Mouse (Mus musculus): ENCODE results near the gene Btnl6. TPM values are rescaled to one million over a fixed set of nuclear protein-coding genes. Genes with fewer than 3 reads are reported as not detected.
"Not testable (repeated sequence)": the region's sequence is repeated elsewhere in the genome, so short reads cannot be mapped to it uniquely, and the experiment has no call there.

Btnl6 gene
- polyA plus RNA-seq, 1 experiment, result not detected

DNA sequence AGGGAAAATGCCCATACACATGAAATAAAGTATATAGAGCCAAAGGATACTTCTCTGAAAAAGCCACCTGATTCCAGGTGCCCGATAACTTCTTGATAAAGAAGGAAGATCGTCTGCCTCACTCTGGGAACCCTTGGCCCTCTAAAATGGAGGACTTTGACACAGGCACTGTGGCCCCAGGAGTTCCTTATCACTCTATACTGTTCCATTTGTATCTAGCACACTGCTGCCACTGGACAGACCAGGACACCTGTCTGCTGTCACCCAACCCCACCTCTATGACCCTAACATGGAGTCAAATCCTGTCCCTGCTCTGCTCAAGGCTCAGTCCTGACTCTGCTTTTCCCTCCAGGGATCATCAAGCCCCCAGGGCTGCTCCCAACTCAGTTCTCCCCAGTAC, 638 bp downstream of the Btnl6 start:
- no peaks in the 10 kb centered on the region for H3K79me2 ChIP-seq (ENCODE audit: control insufficient read depth, insufficient read depth)
- no peaks in the 10 kb centered on the region for H3K36me3 ChIP-seq (ENCODE audit: control insufficient read depth, insufficient read depth)
- H3K4me3 ChIP-seq, result no peak overlapping the region
- peaks cover 6% of the 10 kb centered on the region for H3K27me3 ChIP-seq (ENCODE audit: control insufficient read depth, insufficient read depth, insufficient read length)
- no peak for TF ChIP-seq MYOG (IDR thresholded peaks at IDR 0.05; ENCODE audit: control insufficient read depth in 1 of 3, insufficient read depth in 1 of 3, insufficient read length in 2 of 3, low read depth in 2 of 3)
- no peak for TF ChIP-seq TCF3 (IDR thresholded peaks at IDR 0.05; ENCODE audit: insufficient read length, low read depth)
- TF ChIP-seq USF1 (IDR thresholded peaks at IDR 0.05; ENCODE audit: low read depth), result no peak
- TF ChIP-seq SRF (IDR thresholded peaks at IDR 0.05; ENCODE audit: control insufficient read depth, insufficient read length, low read depth), result no peak
- no peak for TF ChIP-seq POLR2A (IDR thresholded peaks at IDR 0.05; ENCODE audit: insufficient read length, low read depth)
- TF ChIP-seq REST (IDR thresholded peaks at IDR 0.05; ENCODE audit: insufficient read depth, insufficient read length), result no peak
- no peak overlapping the region for H3ac ChIP-seq (ENCODE audit: control insufficient read depth, insufficient read length)
- H3K4me2 ChIP-seq (ENCODE audit: low read depth), result no peak overlapping the region

DNA sequence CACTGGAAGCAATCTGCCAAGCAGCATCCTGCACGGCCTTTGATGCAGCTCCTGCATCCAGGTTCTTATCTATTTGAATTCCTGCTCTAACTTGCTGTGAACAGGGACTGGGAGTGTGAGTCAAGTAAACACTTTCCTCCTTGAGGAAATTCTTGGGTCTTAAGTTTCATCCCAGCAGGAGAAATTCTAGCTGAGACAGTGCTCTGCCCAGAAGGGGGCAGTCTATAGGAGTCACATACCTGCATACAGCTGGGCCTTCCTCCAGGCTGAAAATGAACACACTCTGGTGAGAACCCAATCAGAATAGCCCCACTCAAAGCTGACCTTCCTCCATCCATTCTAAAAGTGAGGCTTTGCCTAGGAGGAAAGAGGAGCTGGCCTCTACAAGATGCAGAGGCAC, 5.4 kb downstream of the Btnl6 start:
- not testable (repeated sequence) for H3K79me2 ChIP-seq (ENCODE audit: control insufficient read depth, insufficient read depth); H3K27me3 ChIP-seq (ENCODE audit: control insufficient read depth, insufficient read depth, insufficient read length); H3ac ChIP-seq (ENCODE audit: control insufficient read depth, insufficient read length); H3K36me3 ChIP-seq (ENCODE audit: control insufficient read depth, insufficient read depth); H3K4me2 ChIP-seq (ENCODE audit: low read depth); H3K4me3 ChIP-seq

DNA sequence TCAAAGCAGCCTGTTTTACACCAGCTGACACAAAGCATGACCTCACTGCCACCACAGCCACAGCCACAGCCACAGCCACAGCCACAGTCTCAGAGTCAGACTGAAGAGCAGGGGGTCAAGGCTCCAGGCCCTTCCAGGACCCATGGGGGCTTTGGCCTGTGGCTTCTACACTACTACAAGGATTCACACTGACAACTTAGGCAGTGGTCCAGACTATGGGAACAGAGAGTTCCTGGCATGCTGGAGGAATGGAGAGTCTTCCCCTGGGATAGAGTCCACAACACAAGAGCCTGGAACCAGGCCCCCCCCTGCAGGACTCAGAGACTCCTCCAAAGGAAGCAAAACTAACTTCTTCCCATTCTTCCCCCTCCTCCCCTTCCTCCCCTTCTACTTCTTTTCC, 9.6 kb downstream of the Btnl6 start:
- TF ChIP-seq TCF3 (IDR thresholded peaks at IDR 0.05; ENCODE audit: insufficient read length, low read depth), result no peak
- TF ChIP-seq POLR2A (IDR thresholded peaks at IDR 0.05; ENCODE audit: insufficient read length, low read depth), result no peak
- no peak for TF ChIP-seq CEBPB (IDR thresholded peaks at IDR 0.05; ENCODE audit: insufficient read depth, poor library complexity, severe bottlenecking)
- TF ChIP-seq USF1 (IDR thresholded peaks at IDR 0.05; ENCODE audit: low read depth), result no peak
- TF ChIP-seq POLR2AphosphoS2 (IDR thresholded peaks at IDR 0.05; ENCODE audit: insufficient read length, low read depth), result no peak
- TF ChIP-seq SRF (IDR thresholded peaks at IDR 0.05; ENCODE audit: control insufficient read depth, insufficient read length, low read depth), result no peak
- TF ChIP-seq MYOG (IDR thresholded peaks at IDR 0.05; ENCODE audit: control insufficient read depth in 1 of 3, insufficient read depth in 1 of 3, insufficient read length in 2 of 3, low read depth in 2 of 3), result no peak
- no peak for TF ChIP-seq MAX (IDR thresholded peaks at IDR 0.05; ENCODE audit: low read depth)
- TF ChIP-seq REST (IDR thresholded peaks at IDR 0.05; ENCODE audit: insufficient read depth, insufficient read length), result no peak
- TF ChIP-seq MYOD1 (IDR thresholded peaks at IDR 0.05; ENCODE audit: control insufficient read depth in 1 of 3, insufficient read length in 2 of 3, low read depth in 2 of 3), result no peak
- TF ChIP-seq TCF12 (IDR thresholded peaks at IDR 0.05; ENCODE audit: insufficient read depth, poor library complexity, severe bottlenecking), result no peak
- TF ChIP-seq E2F4 (IDR thresholded peaks at IDR 0.05; ENCODE audit: insufficient read depth), result no peak
- Histone ChIP-seq H3K4me3 (no peak overlapping the region), H3K27me3 (ENCODE audit: control insufficient read depth, insufficient read depth, insufficient read length) (no peaks in the 10 kb centered on the region), H3ac (ENCODE audit: control insufficient read depth, insufficient read length) (no peak overlapping the region), H3K36me3 (ENCODE audit: control insufficient read depth, insufficient read depth) (no peaks in the 10 kb centered on the region), H3K4me2 (ENCODE audit: low read depth) (no peak overlapping the region), H3K79me2 (ENCODE audit: control insufficient read depth, insufficient read depth) (no peaks in the 10 kb centered on the region)

DNA sequence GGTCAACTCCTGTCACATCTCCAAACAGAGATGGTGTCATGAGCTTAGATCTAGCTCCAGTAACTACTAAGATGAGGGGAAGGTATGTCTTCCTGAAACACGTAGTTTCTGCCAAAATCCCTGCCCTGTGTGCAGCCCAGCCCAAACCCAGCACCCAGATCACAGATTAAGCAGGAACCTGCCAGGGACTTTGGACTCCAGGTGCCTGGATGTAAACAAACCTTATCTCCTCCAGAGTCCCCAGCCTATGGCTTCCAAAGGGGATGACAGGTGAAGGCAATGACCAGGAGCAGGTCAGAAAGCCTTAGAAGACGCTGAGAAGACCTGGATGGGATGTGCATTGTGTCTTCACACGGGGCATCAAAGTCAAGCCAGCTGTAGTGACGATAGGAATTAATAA, 19.4 kb downstream of the Btnl6 start:
- not testable (repeated sequence) for H3K79me2 ChIP-seq (ENCODE audit: control insufficient read depth, insufficient read depth); H3K4me3 ChIP-seq; H3ac ChIP-seq (ENCODE audit: control insufficient read depth, insufficient read length); H3K36me3 ChIP-seq (ENCODE audit: control insufficient read depth, insufficient read depth); H3K27me3 ChIP-seq (ENCODE audit: control insufficient read depth, insufficient read depth, insufficient read length); H3K4me2 ChIP-seq (ENCODE audit: low read depth)

DNA sequence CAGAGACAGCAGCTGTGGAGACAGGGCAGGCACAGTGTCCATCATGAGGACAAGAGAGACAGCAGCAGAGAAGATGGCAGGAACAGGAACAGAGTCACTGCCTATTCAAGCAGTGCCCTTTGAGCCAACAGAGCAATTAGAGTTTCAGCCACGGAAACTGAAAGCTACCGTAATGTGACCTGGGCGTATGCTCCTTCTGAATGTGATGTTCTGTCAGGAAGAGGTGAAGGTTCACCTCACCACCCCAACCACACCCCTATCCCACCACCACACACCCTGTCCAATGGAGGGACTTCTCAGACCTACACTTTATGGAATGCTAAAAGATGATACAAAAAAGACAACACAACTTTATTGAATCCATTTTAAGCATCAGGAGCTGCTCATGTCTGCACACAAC, 19.8 kb downstream of the Btnl6 start:
- H3K79me2 ChIP-seq (ENCODE audit: control insufficient read depth, insufficient read depth); H3K27me3 ChIP-seq (ENCODE audit: control insufficient read depth, insufficient read depth, insufficient read length); H3ac ChIP-seq (ENCODE audit: control insufficient read depth, insufficient read length); H3K36me3 ChIP-seq (ENCODE audit: control insufficient read depth, insufficient read depth); H3K4me3 ChIP-seq; H3K4me2 ChIP-seq (ENCODE audit: low read depth): not testable (repeated sequence)

DNA sequence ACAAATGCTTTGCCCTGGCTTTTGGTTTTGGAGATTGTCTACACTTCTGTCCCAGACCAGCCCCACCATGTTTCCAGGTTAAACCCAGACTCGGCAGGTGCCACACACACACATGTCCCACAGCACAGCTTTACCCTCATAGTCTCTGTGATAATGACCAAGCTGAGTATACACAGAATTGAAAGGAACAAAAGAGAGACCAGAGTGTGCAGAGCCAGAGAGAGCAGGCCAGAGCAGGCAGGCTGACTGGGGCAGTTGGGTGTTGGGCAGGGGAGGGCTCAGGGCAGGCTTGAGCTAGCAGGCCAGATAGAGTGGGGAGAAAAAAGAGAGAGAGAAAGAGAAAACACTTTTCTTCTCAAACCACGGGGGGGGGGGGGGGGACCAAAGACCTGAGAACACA, 20.6 kb downstream of the Btnl6 start:
- Histone ChIP-seq H3K4me3 (no peak overlapping the region), H3K79me2 (ENCODE audit: control insufficient read depth, insufficient read depth) (no peaks in the 10 kb centered on the region), H3K4me2 (ENCODE audit: low read depth) (no peak overlapping the region), H3ac (ENCODE audit: control insufficient read depth, insufficient read length) (no peak overlapping the region), H3K36me3 (ENCODE audit: control insufficient read depth, insufficient read depth) (no peaks in the 10 kb centered on the region), H3K27me3 (ENCODE audit: control insufficient read depth, insufficient read depth, insufficient read length) (no peaks in the 10 kb centered on the region)
- no peak for TF ChIP-seq TCF12 (IDR thresholded peaks at IDR 0.05; ENCODE audit: insufficient read depth, poor library complexity, severe bottlenecking)
- no peak for TF ChIP-seq E2F4 (IDR thresholded peaks at IDR 0.05; ENCODE audit: insufficient read depth)
- TF ChIP-seq MYOD1 (IDR thresholded peaks at IDR 0.05; ENCODE audit: control insufficient read depth in 1 of 3, insufficient read length in 2 of 3, low read depth in 2 of 3), result no peak
- no peak for TF ChIP-seq USF1 (IDR thresholded peaks at IDR 0.05; ENCODE audit: low read depth)
- no peak for TF ChIP-seq REST (IDR thresholded peaks at IDR 0.05; ENCODE audit: insufficient read depth, insufficient read length)
- no peak for TF ChIP-seq MYOG (IDR thresholded peaks at IDR 0.05; ENCODE audit: control insufficient read depth in 1 of 3, insufficient read depth in 1 of 3, insufficient read length in 2 of 3, low read depth in 2 of 3)
- no peak for TF ChIP-seq MAX (IDR thresholded peaks at IDR 0.05; ENCODE audit: low read depth)
- no peak for TF ChIP-seq SRF (IDR thresholded peaks at IDR 0.05; ENCODE audit: control insufficient read depth, insufficient read length, low read depth)
- TF ChIP-seq POLR2AphosphoS2 (IDR thresholded peaks at IDR 0.05; ENCODE audit: insufficient read length, low read depth), result no peak

DNA sequence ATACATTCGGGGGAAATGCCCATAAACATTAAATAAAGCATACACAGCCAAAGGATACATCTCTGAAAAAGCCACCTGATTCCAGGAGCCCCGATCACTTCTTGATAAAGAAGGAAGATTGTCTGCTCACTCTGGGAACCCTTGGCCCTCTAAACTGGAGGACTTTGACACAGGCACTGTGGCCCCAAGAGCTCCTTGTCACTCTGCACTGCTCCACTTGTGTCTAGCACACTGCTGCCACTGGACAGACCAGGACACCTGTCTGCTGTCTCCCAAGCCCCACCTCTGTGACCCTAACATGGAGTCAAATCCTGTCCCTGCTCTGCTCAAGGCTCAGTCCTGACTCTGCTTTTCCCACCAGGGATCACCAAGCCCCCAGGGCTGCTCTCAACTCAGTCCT, 22.0 kb downstream of the Btnl6 start:
- H3K4me2 ChIP-seq (ENCODE audit: low read depth); H3K27me3 ChIP-seq (ENCODE audit: control insufficient read depth, insufficient read depth, insufficient read length); H3K4me3 ChIP-seq; H3ac ChIP-seq (ENCODE audit: control insufficient read depth, insufficient read length); H3K36me3 ChIP-seq (ENCODE audit: control insufficient read depth, insufficient read depth); H3K79me2 ChIP-seq (ENCODE audit: control insufficient read depth, insufficient read depth): not testable (repeated sequence)
